In the genomic region with DNA sequence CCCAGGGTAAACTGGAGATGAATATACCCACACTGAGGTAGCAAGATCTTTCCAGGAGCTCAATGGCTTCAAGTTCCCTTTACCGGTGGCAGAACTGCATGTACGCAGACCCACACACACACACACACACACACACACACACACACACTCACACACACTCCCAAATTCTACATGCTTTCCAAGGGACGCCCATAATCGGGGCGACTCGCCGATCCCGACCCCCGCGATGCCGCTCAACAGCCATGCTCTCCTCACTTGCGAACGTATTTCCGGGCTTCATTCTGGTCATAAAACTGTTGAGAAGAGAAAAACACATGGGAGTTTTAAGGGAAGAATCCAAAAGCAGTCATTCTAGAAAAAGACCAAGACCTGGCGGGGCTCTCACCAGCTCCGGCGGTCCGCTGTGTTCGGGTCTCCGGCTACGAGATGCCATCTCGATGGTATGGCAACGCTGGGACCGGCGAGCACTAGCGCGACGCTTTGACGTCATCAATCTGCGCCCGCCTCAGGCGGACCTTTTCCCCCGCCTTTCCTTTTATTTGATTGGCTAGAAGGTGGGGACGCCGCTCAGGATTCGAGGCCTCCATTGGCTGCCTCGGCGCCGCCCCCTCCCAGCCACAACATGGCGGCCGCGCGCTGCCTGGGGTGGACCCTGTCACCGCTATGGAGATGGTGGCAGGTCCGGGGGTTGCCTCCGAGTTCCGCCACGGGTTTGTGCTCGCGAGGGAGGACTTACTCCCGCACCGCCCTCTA, we compare ENCODE assay signal across 8 mouse cellular contexts. TPM values are rescaled to one million over a fixed set of nuclear protein-coding genes. Genes with fewer than 3 reads are reported as not detected.
A peak's percentile ranks its signal among the peaks of the same experiment; 100 is the strongest.
DNase-seq lines count a peak whose midpoint lies in the region; ATAC-seq and TF ChIP-seq lines count a peak whose summit lies in the region.

A gene (plus strand): TSS at position 574 of the 753 bp plus-strand sequence.

- peak within 1 kb of the TSS; percentile 97 for H3K4me3 ChIP-seq in cortical plate, adult 2 months (ENCODE audit: insufficient read depth, low read length)
- peak within 1 kb of the TSS; percentile 96 for H3K4me3 ChIP-seq in megakaryocyte, embryonic 14.5 days (replicated peaks)

- ATAC-seq in activated CD4-positive, CD25-positive, alpha-beta regulatory T cell, adult 4 months, result peak; percentile 96

- no peaks in the 10 kb centered on the region for H3K27me3 ChIP-seq in megakaryocyte, embryonic 14.5 days (replicated peaks)

- DNase-seq in gastrocnemius, adult 8-10 months (ENCODE audit: low spot score in 2 of 2), result peak; percentile 88 to 94
- DNase-seq in hindlimb bud, embryonic 11.5 days (ENCODE audit: extremely low spot score, low read depth, low spot score), result peak; percentile 90
- peak; percentile 96 to 97 for DNase-seq in left cerebral cortex, adult 8-10 months (ENCODE audit: low spot score in 2 of 2)
- peak; percentile 99 for DNase-seq in right cerebral cortex, postnatal 10 days (ENCODE audit: low spot score in 2 of 2)
- peak; percentile 96 for DNase-seq in urinary bladder, postnatal 25 days (ENCODE audit: low spot score)

- peak within 1 kb of the TSS; percentile 81 for H3K27ac ChIP-seq in cortical plate, adult 2 months (ENCODE audit: insufficient read depth, low read length)

- H3K9me3 ChIP-seq in megakaryocyte, embryonic 14.5 days, result 0 out of 2 replicates have a peak, but pooled peaks cover 4% of the 10 kb centered on the region

- TF ChIP-seq CTCF in cortical plate, adult 2 months (IDR thresholded peaks at IDR 0.05; ENCODE audit: extremely low read depth, insufficient read depth, low read length), result no peak

- peaks cover 6% of the 10 kb centered on the region for H3K4me1 ChIP-seq in cortical plate, adult 2 months (ENCODE audit: control insufficient read depth, insufficient read depth, low read length)
- peaks cover 39% of the 10 kb centered on the region for H3K4me1 ChIP-seq in megakaryocyte, embryonic 14.5 days

- TF ChIP-seq POLR2A in cortical plate, adult 2 months (IDR thresholded peaks at IDR 0.05; ENCODE audit: extremely low read depth, insufficient read depth, low read length), result peak; percentile 78

- peaks cover 64% of the 10 kb centered on the region for H3K36me3 ChIP-seq in megakaryocyte, embryonic 14.5 days (replicated peaks; ENCODE audit: low read length)

RNA-seq across cellular contexts. Expression of the gene that starts here (rescaled TPM):
- polyA plus RNA-seq in activated CD4-positive, CD25-positive, alpha-beta regulatory T cell, adult 4 months (2017; shearing (Covaris generic)), result 10 to 100 TPM; 27.4 to 30.4 TPM
- 58.3 and 58.4 TPM in 2 replicates for polyA plus RNA-seq in cortical plate, adult 2 months (2012; rRNA removed)
- 10 to 100 TPM; 24.3 to 26.8 (median 25.8) TPM for total RNA-seq in gastrocnemius, adult 8-10 months (2022)
- total RNA-seq in left cerebral cortex, adult 8-10 months (2022), result 10 to 100 TPM; 40.1 to 43.0 (median 42.0) TPM
- polyA plus RNA-seq in megakaryocyte, embryonic 14.5 days (2012; ENCODE audit: insufficient read depth, low replicate concordance), result 42.1 and 116 TPM in 2 replicates

Comparison
In these comparisons a context has a peak if more than half of its experiments do, and no peak if none do; other contexts are left out.
1. Peak in every context shown above with its lines: DNase-seq, ATAC-seq, H3K4me3 ChIP-seq and H3K27ac ChIP-seq.